Mouse (Mus musculus) heart, postnatal 0 days (tissue): ENCODE measurements around the gene Hoxa6. TPM values are rescaled to one million over a fixed set of nuclear protein-coding genes. Genes with fewer than 3 reads are reported as not detected.
A peak's percentile ranks its signal among the peaks of the same experiment; 100 is the strongest.

ENCODE experiments used
- ATAC-seq: fragments of 200-750 bp; cut with Nextera tagmentation; 2 replicates; pipeline ENCODE4 v1.8.0; 2017; ENCODE audit warnings: low read depth, moderate number of reproducible peaks, moderate library complexity; ENCODE audit not compliant: insufficient read depth
- DNase-seq: peaks from one replicate; pipeline ENCODE4 v3.0.0-alpha.2; 2016; ENCODE audit warnings: low spot score
- H3K27ac ChIP-seq: fragments of 300-500 bp; sonication (generic); 2 replicates; pipeline ENCODE4 v1.5.1; 2014; ENCODE audit warnings: low read depth, mild to moderate bottlenecking
- H3K27me3 ChIP-seq: fragments of 300-500 bp; sonication (generic); 2 replicates; pipeline ENCODE4 v1.6.1; 2014; ENCODE audit warnings: low read length, mixed read lengths; ENCODE audit not compliant: control insufficient read depth, insufficient read depth
- H3K36me3 ChIP-seq: fragments of 300-500 bp; sonication (generic); replicated peaks from 2 replicates; pipeline ENCODE4 v1.6.1; 2014; ENCODE audit warnings: low read length, mixed read lengths; ENCODE audit not compliant: control insufficient read depth, insufficient read depth
- H3K4me1 ChIP-seq: fragments of 300-500 bp; sonication (generic); 2 replicates; pipeline ENCODE4 v1.6.1; 2014; ENCODE audit warnings: antibody characterized with exemption; ENCODE audit not compliant: control insufficient read depth, insufficient read depth
- H3K4me2 ChIP-seq: fragments of 300-500 bp; sonication (generic); 2 replicates; pipeline ENCODE4 v1.6.1; 2014; ENCODE audit warnings: low read depth, mild to moderate bottlenecking, low read length, moderate library complexity
- H3K4me3 ChIP-seq: fragments of 300-500 bp; sonication (generic); 2 replicates; pipeline ENCODE4 v1.5.1; 2014; ENCODE audit warnings: low read depth, low read length
- H3K9ac ChIP-seq: fragments of 300-500 bp; sonication (generic); replicated peaks from 2 replicates; pipeline ENCODE4 v1.6.1; 2014; ENCODE audit warnings: low read depth, low read length, mixed read lengths
- H3K9me3 ChIP-seq: fragments of 300-500 bp; sonication (generic); replicated peaks from 2 replicates; pipeline ENCODE4 v1.6.1; 2016; ENCODE audit warnings: low read length; ENCODE audit not compliant: control insufficient read depth
- CTCF ChIP-seq: IDR thresholded peaks from 2 replicates; pipeline ENCODE4 v1.5.1; 2016; ENCODE audit warnings: antibody characterized with exemption, control low read depth, low read depth
- EP300 ChIP-seq: IDR thresholded peaks from 2 replicates; pipeline ENCODE4 v1.6.1; 2016; ENCODE audit warnings: antibody characterized with exemption, low read depth
- WGBS: fragments of 180-500 bp; shearing (Covaris S2); extraction: QIAGEN DNeasy Blood & Tissue Kit; methylation state at CpG from one replicate; pipeline ENCODE4 v1.1.7; 2014; 5-methylcytosine and 5-hydroxymethylcytosine counted together
- polyA plus RNA-seq: library from polyadenylated mRNA; unstranded; fragments of >200 nt; fragmentation: Nextera tagmentation; extraction: Ambion mirVana; gene quantifications from 2 replicates; pipeline ENCODE4 v1.2.1, GENCODE M21; 2015
- total RNA-seq: library from RNA; depleted of rRNA; stranded (reverse); fragments of >200 nt; gene quantifications from 2 replicates; pipeline ENCODE4 v1.2.3, GENCODE M21; 2014; ENCODE audit warnings: low replicate concordance

Gene Hoxa6
- total and polyA plus RNA-seq, 2 experiments from 2014 or later = not detected

DNA sequence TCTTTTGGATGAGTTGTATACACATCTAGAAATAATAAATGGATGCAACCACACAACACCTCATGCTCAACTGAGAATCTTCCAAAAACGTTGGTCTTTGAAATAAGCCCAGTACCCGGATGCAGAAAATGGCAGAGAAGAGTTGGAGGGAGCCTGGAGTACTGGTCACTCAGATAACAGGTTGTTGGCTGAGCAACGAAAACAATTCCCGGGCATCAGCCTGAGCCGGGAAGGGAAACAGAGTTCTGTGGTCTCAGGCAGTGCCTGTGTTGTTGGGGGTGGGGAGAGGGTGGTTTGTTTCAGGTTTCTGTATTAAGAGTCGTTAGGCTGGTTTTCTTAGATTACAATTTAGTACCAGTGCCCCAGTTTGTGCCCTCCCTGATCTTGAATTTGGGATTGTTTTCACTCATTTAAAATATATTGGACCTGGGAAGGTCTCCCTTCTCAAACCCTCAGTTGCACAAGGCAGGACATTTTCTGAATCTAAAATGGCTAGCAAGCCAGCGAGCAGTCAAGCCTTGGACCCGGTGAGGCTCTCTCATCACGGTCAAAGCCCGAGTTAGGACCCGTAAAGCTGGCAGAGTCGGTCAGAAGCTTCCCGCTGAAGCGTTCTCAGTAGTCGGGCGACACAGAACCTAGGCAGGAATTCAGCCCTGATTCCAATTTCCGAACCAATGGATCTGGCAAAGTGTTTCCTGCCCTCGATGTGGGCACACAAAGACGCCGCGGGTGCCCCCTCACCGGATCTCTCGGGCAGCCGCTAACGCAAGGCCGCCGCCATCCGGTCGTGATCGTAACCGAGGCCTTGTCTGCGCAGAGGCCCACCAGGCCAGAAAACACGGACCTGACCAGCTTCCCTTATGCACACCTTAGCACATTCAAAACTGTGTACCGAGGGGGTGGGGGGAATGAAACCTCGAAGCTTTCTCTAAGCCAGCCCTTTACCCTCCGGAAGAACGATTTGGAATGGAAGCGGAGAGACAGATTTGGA, 20.2 kb upstream of the Hoxa6 start:
- no peaks in the 10 kb centered on the region for H3K9me3 ChIP-seq
- no peak for ATAC-seq
- H3K27ac ChIP-seq = no peak overlapping the region
- TF ChIP-seq EP300 (no peak), CTCF (no peak)
- peaks cover 98% of the 10 kb centered on the region for H3K27me3 ChIP-seq
- H3K4me3 ChIP-seq = peak overlapping the region; percentile 15
- DNase-seq = no peak
- WGBS = 3% methylated on average over 38 of the region's 38 CpGs
- no peaks in the 10 kb centered on the region for H3K4me1 ChIP-seq
- H3K4me2 ChIP-seq = no peak overlapping the region
- no peaks in the 10 kb centered on the region for H3K36me3 ChIP-seq
- no peak overlapping the region for H3K9ac ChIP-seq

DNA sequence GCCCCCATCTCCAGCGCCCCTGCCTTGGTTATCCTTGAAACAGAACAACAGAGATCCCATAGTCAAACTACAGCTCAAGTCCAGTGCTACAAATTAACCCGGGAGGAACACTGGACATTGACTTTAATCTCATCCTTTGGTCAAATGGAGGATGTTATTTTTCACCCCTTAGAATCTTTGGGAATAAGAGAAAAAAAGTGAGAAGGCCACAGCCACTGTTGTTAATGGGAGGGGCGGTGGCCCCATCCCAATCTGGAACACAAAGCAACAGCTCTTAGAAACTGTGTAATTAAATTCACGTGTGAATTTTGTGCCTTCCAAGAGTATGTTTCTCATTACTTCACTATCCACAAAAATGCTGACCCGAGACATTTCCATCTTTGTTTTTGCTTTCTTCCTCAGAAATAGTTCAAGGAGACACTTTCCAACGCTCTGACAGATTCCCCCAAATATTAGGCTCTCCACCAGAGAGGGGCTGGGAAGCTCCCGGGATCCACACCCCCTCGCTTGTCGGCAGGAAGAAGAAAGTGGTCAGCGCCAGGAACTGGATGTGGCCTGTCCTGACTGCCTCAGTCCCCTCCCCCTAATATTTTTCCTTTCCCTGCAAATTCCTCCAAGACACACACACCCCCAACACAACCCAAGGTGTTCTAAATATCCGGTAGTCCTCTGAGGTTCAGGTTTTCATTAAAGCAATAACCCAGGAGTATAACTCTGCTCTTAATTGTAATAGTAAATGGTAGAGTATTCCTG, 19.1 kb upstream of the Hoxa6 start:
- ATAC-seq = no peak
- 9% methylated on average over 11 of the region's 11 CpGs for WGBS

GRCm38 (mm10) chr6:52226569-52227257, 18.2 kb upstream of the Hoxa6 start:
- Histone ChIP-seq H3K4me1 (no peaks in the 10 kb centered on the region), H3K4me2 (no peak overlapping the region), H3K27me3 (peaks cover 98% of the 10 kb centered on the region), H3K27ac (no peak overlapping the region), H3K36me3 (no peaks in the 10 kb centered on the region), H3K9me3 (no peaks in the 10 kb centered on the region), H3K4me3 (no peak overlapping the region), H3K9ac (no peak overlapping the region)
- ATAC-seq (no peak), DNase-seq (no peak)
- WGBS = 8% methylated on average over 26 of the region's 26 CpGs
- TF ChIP-seq EP300 = no peak
- no peak for TF ChIP-seq CTCF

More for the DNA sequence above, 19.1 kb upstream of the Hoxa6 start:
- no peak overlapping the region for H3K27ac ChIP-seq
- no peak for DNase-seq
- H3K9ac ChIP-seq = no peak overlapping the region
- no peaks in the 10 kb centered on the region for H3K9me3 ChIP-seq
- H3K27me3 ChIP-seq = peaks cover 98% of the 10 kb centered on the region
- H3K4me2 ChIP-seq = no peak overlapping the region
- TF ChIP-seq EP300 = no peak
- TF ChIP-seq CTCF = no peak
- H3K36me3 ChIP-seq = no peaks in the 10 kb centered on the region
- no peak overlapping the region for H3K4me3 ChIP-seq
- H3K4me1 ChIP-seq = no peaks in the 10 kb centered on the region

DNA sequence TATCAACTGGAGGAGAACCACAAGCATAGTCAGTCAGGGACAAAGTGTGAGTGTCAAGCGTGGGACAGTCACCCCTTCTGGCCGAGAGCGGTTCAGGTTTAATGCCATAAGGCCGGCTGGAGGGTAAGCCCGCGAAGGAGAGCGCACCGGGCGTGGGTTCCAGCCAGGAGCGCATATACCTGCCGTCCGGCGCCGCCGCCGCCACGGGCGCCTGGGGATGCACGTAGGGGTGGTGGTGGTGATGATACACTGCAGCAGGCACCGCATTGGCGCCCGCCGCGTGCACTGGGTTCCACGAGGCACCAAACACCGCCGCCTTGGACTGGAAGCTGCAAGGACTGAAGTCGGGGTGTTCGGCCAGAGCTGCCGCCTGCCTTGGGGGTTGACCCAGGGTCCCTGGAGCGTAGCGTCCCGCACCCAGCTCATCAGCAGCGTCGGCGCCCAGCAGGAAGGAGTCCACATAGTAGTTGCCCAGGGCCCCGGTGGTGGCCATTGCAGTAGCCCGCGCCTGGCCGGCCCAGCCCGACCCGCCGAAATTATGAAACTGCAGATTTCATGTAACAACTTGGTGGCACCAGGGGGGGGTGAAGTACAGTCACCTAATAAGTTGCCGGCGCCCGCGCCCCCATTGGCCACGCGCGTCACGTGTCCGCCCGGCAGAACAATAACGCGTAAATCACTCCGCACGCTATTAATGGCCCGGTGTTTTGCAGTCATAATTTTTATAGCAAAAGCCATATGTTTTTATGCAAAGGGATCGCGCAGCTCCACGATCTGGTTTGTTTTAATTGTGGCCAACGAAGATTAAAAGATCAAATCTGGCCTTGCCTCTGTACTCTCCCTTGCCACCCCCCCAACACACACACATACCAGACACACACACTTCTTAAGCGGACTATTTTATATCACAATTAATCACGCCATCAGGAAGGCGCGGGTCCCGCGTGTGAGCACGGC, 17.4 kb upstream of the Hoxa6 start:
- peaks cover 98% of the 10 kb centered on the region for H3K27me3 ChIP-seq
- H3K4me1 ChIP-seq = no peaks in the 10 kb centered on the region
- ATAC-seq (no peak; the same call in 1 of the 2 replicates), DNase-seq (no peak)
- H3K9me3 ChIP-seq = no peaks in the 10 kb centered on the region
- WGBS = 4% methylated on average over 69 of the region's 69 CpGs
- H3K27ac ChIP-seq = no peak overlapping the region
- no peak for TF ChIP-seq EP300
- no peak for TF ChIP-seq CTCF
- no peaks in the 10 kb centered on the region for H3K36me3 ChIP-seq
- H3K4me3 ChIP-seq = peak overlapping the region; percentile 26; the same call in 1 of the 2 replicates
- no peak overlapping the region for H3K9ac ChIP-seq
- peak overlapping the region; percentile 2; the same call in 1 of the 2 replicates for H3K4me2 ChIP-seq
